Mouse (Mus musculus) bone marrow, adult 2 months (tissue): Measurements from ENCODE around the gene Tubgcp6.

ENCODE experiments used
- CTCF ChIP-seq: fragments of 200-500 bp; IDR thresholded peaks from 2 replicates; pipeline ENCODE4 v1.5.1; 2011; ENCODE audit warnings: low read length, control low read depth; ENCODE audit not compliant: control insufficient read depth, insufficient read depth
- POLR2A ChIP-seq: fragments of 200-500 bp; IDR thresholded peaks from 2 replicates; pipeline ENCODE4 v1.6.1; 2011; ENCODE audit warnings: low read depth, mild to moderate bottlenecking, control low read depth, low read length, borderline replicate concordance; ENCODE audit not compliant: control insufficient read depth

GRCm38 (mm10) chr15:89106976-89107375 is 15.9 kb downstream of the Tubgcp6 start:
- TF ChIP-seq CTCF = no peak
- no peak for TF ChIP-seq POLR2A
